Mouse (Mus musculus) liver, adult (tissue): ENCODE measurements around the gene Faf2.

ENCODE experiments used
- GATA4 ChIP-seq: IDR thresholded peaks from 2 replicates; pipeline ENCODE4 v1.6.1; 2014; ENCODE audit warnings: mild to moderate bottlenecking, low read length; ENCODE audit not compliant: insufficient replicate concordance

The Faf2 gene

GRCm38 (mm10) chr13:54629128-54629527 is 7.5 kb downstream of the Faf2 start:
- TF ChIP-seq GATA4 = no peak

- no peak for TF ChIP-seq GATA4
Measured at GRCm38 (mm10) chr13:54632731-54633277, 11.2 kb downstream of the Faf2 start.

GRCm38 (mm10) chr13:54635011-54635410 is 13.4 kb downstream of the Faf2 start:
- TF ChIP-seq GATA4 = no peak

- TF ChIP-seq GATA4 = no peak
Measured at GRCm38 (mm10) chr13:54650461-54650860, 28.9 kb downstream of the Faf2 start.

- TF ChIP-seq GATA4 = no peak
Measured at GRCm38 (mm10) chr13:54660877-54661276, 39.3 kb downstream of the Faf2 start.

- TF ChIP-seq GATA4 = no peak
Measured at GRCm38 (mm10) chr13:54661358-54661757, 39.8 kb downstream of the Faf2 start.

- no peak for TF ChIP-seq GATA4
Measured at GRCm38 (mm10) chr13:54663999-54664398, 42.4 kb downstream of the Faf2 start.

GRCm38 (mm10) chr13:54664509-54664908 is 42.9 kb downstream of the Faf2 start:
- TF ChIP-seq GATA4 = no peak; the same call in 1 of the 2 replicates

- TF ChIP-seq GATA4 = no peak
Measured at GRCm38 (mm10) chr13:54665062-54665461, 43.5 kb downstream of the Faf2 start.

- TF ChIP-seq GATA4 = no peak
Measured at GRCm38 (mm10) chr13:54670491-54670890, 48.9 kb downstream of the Faf2 start.

- TF ChIP-seq GATA4 = no peak
Measured at GRCm38 (mm10) chr13:54675895-54676590, 54.5 kb downstream of the Faf2 start.

- TF ChIP-seq GATA4 = no peak
Measured at GRCm38 (mm10) chr13:54678263-54678662, 56.7 kb downstream of the Faf2 start.

- no peak for TF ChIP-seq GATA4
Measured at GRCm38 (mm10) chr13:54680184-54680853, 58.7 kb downstream of the Faf2 start.

GRCm38 (mm10) chr13:54681291-54681690 is 59.7 kb downstream of the Faf2 start:
- no peak for TF ChIP-seq GATA4

GRCm38 (mm10) chr13:54683301-54683700 is 61.7 kb downstream of the Faf2 start:
- no peak for TF ChIP-seq GATA4

GRCm38 (mm10) chr13:54684140-54684896 is 62.7 kb downstream of the Faf2 start:
- TF ChIP-seq GATA4 = no peak

- no peak for TF ChIP-seq GATA4
Measured at GRCm38 (mm10) chr13:54685174-54685573, 63.6 kb downstream of the Faf2 start.
